Mouse (Mus musculus): ENCODE results near the gene Gaa.
"Not testable (repeated sequence)": the region's sequence is repeated elsewhere in the genome, so short reads cannot be mapped to it uniquely, and the experiment has no call there.

Gene Gaa

GRCm38 (mm10) chr11:119252854-119253541 is 14.7 kb upstream of the Gaa start:
- peak; percentile 59 for DNase-seq (ENCODE audit: low spot score)

DNA sequence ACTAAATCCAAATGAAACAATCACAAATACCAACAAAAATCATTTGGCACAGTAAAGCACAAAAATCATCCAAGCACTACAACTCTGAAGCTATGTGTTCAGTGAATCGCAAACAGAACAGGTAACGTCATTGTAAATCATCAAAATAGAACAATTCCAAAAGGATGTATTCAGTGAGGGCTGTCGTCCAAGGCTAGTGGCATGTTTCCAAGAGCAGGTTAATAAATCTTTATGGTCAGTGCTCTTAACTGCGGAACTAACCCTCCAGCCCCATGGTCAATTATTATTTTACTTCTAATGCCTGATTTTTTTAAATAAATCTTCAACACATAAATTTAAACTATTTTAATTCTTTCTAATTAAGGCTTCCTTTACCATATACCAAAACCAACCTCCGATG is 11.1 kb upstream of the Gaa start:
- not testable (repeated sequence) for DNase-seq (ENCODE audit: low spot score)

GRCm38 (mm10) chr11:119258216-119258571 is 9.5 kb upstream of the Gaa start:
- DNase-seq (ENCODE audit: low spot score) = no peak

GRCm38 (mm10) chr11:119258572-119259322 is 8.9 kb upstream of the Gaa start:
- peak; percentile 55 for DNase-seq (ENCODE audit: low spot score)

- no peak for DNase-seq (ENCODE audit: low spot score)
Observed at GRCm38 (mm10) chr11:119259977-119260376, 7.7 kb upstream of the Gaa start.

- DNase-seq (ENCODE audit: low spot score) = no peak
Observed at GRCm38 (mm10) chr11:119264413-119264812, 3.3 kb upstream of the Gaa start.

DNA sequence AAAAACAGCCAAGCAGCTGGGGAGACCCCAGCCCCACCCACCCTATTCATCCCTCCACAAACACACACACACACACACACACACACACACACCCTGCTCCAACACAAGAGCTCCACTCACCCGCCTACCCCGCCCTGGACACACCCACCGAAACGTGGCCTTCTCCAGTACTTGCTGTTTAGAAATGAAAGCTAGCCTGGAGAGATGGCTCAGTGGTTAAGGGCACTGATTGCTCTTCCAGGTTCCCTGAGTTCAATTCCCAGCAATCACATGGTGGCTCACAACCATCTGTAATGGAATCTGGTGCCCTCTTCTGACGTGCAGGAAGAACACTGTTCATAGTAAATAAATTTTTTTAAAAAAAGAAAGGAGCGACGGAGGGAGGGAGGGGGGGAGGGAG is 1.9 kb upstream of the Gaa start:
- DNase-seq (ENCODE audit: low spot score) = no peak

DNA sequence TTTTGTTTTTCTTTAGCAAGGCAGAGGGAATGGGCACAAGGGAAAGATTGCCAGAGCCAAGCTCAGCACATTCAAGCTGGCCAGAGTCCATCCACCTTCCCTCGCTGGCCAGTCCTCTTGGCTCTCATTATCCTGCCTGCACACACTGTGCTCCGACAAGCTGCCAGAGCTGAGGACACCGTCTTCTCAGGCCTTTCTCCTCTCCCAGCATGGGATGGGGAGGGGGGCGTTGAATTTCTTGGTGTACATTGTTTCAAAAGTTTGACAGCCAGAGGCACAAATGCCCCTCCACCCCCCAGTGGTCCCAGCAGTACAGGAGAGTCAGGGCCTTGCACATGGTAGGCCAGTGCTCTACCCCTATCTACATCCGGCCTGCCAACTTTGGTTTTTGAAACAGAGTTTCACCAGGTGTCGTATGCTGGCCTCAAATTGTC is 429 bp upstream of the Gaa start:
- no peak for DNase-seq (ENCODE audit: low spot score)

- no peak for DNase-seq (ENCODE audit: low spot score)
Observed at GRCm38 (mm10) chr11:119268557-119269195, 989 bp downstream of the Gaa start.

DNA sequence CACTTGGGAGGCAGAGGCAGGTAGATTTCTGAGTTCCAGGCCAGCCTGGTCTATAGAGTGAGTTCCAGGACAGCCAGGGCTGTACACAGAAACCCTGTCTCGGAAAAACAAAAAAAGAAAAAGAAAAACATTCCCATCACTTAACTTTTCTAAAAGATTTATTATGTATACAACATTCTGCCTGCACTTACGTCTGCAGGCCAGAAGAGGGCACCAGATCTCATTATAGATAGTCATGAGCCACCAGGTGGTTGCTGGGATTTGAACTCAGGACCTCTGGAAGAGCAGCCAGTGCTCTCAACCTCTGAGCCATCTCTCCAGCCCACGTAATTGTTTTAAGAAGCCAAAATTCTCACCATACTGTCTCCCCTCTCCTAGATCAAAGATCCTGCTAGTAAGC is 4.8 kb downstream of the Gaa start:
- not testable (repeated sequence) for DNase-seq (ENCODE audit: low spot score)

- no peak for DNase-seq (ENCODE audit: low spot score)
Observed at GRCm38 (mm10) chr11:119273186-119273930, 5.7 kb downstream of the Gaa start.

GRCm38 (mm10) chr11:119281030-119281429 is 13.3 kb downstream of the Gaa start:
- DNase-seq (ENCODE audit: low spot score) = no peak

DNA sequence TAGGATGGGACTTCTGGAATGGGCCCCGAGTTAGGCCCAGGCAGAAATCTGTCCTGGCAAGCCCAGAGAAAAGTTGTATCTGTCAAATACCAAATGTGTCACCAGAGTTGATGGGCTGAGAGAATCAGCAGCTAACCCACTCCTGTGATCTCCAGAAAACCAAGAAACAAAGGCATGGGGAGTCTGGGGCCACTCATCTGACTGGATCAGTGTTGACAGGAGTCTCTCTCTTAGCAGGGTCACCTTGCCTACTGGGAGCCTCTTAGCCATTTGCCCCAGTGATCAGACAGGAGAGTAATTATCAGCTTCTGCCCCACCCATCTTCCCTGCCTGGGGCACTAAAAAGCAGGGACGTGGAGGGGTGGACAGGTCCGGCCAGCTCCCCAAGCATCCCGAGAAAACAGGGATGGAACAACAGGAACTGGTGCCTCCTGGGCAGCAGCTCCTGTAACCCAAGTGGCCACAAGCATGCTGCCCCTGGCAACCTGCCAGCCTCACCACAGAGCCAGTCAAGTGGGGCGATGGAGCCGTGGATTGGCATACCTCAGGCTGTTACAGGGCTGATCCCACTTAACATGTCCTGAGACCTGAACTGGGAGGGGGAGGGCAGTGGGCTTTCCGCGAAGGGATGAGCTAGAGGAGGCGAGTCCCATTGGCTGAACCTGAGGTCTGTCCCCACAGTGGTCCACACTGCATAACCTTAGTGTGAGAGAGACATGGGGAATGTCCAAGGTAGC is 18.3 kb downstream of the Gaa start:
- no peak for DNase-seq (ENCODE audit: low spot score)

- DNase-seq (ENCODE audit: low spot score) = no peak
Observed at GRCm38 (mm10) chr11:119287207-119287992, 19.7 kb downstream of the Gaa start.

DNA sequence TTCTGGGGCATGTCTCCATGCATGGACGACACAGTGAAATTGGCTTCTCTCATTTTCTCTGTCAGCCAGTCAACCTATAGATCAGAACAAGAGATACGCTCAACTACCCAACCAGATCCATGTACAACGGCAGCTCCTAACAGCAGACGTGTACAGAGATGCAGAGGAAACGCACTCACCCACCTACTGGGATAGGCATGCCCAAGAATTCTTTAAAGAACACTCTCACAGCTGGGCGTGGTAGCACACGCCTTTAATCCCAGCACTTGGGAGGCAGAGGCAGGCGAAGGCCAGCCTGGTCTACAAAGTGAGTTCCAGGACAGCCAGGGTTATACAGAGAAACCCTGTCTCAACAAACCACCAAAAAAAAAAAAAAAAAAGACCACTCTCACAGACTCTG is 25.2 kb downstream of the Gaa start:
- DNase-seq (ENCODE audit: low spot score) = not testable (repeated sequence)

DNA sequence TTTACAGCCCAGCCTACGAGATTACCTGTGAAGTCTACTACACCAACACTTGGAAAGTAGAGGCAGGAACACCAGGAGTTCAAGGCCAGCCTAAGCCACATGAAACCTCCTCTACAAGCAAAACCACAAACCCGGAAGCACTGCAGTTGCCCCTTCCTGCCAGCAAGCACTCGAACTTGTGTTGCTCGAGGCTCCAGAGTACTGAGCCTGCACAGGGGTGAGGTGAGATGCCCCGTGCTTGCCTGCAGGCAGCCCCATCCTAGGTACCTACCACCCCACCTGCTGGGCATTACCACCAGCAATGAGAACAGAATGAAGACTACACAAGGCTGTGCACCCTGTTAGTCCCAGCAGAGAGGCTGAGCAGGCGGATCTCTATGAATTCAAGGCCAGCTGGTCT is 30.3 kb downstream of the Gaa start:
- peak; percentile 48 for DNase-seq (ENCODE audit: low spot score)

GRCm38 (mm10) chr11:119298917-119299316 is 31.2 kb downstream of the Gaa start:
- no peak for DNase-seq (ENCODE audit: low spot score)

GRCm38 (mm10) chr11:119299391-119300245 is 31.9 kb downstream of the Gaa start, which contains the start of gene Eif4a3:
TSS of gene Eif4a3 (minus strand) at chr11:119300089.
- DNase-seq (ENCODE audit: low spot score) = peak; percentile 95

GRCm38 (mm10) chr11:119300246-119300935 is 32.7 kb downstream of the Gaa start:
- DNase-seq (ENCODE audit: low spot score) = no peak
